Mouse (Mus musculus) adipocyte (in vitro differentiated cells): Measurements from ENCODE around the gene Prdm15.

Experiments
- DNase-seq: peaks from one replicate; pipeline ENCODE4 v3.0.0-alpha.2; 2016; ENCODE audit warnings: low spot score

Gene Prdm15

DNA sequence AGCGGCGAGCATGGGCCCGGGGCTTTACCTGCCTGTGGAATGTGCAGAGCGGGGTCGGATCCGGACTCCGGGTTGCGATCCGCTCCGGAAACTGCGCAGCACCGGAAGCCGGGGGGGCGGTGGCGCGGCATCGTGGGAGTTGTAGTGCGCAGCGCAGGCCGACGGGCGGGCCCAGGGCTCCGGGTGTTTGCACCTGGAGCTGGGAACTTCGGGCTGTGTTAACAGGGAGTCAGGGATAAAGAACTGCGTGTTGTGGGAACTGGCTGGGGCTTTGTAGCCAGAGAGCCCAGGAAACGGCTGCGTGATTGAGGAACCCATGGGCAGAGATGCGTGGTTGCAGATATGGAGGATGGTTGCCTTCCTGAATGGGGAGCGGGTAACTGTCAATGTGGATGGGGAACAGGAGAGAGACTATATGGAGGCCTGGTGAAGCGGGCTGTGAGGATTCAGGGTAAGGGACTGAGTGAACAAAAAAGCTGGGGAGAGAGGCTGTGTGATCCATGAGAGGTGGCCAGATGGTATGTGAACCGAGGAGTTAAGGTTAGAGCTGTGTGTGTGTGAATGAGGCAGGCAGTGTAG is at the start of gene Prdm15:
TSS of gene Prdm15 (minus strand) at position 110 of the 579 bp plus-strand sequence.
- DNase-seq, result peak; percentile 83

- peak; percentile 100 for DNase-seq
Measured at GRCm38 (mm10) chr16:97897346-97898024, 45.8 kb upstream of the Prdm15 start.

GRCm38 (mm10) chr16:97887762-97888161 is 36.1 kb upstream of the Prdm15 start:
- DNase-seq, result no peak

GRCm38 (mm10) chr16:97883696-97884095 is 32.0 kb upstream of the Prdm15 start:
- DNase-seq, result no peak

DNA sequence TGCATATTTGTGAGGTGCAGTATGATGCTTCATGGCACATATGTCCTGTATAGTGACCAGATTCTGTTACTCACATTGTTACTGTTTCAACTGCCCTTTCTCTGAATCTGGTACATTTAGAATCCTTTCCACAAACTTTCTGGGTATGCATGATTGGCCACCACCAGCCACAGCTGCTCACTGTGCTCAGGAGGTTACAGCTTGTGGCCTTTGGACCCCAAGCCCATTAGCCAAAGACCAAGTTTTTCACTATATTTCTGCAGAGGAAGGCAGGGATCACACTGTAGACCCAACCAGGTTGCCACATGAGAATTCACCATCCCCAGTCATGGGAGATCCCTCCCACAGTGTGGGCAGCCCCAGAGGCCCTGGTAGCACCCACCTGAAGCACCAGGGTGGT is 31.2 kb upstream of the Prdm15 start:
- no peak for DNase-seq

DNA sequence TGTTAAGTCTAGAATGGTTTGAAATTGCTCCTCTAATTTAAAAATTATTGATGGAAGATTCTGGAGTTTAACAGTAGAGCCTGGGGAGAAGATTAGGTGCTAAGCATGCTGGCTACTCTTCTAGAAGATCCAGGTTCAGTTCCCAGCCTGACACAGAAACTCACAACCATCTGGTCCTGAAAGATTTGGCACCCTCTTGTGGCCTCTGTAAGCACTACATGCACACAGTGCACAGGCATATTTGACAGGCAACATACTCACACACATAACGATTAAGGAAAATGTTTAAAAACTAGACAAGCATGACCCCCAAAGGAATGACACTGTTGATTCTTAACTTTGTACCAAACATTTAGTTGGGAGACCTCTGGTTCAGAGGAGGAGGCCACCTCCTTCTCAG is 27.5 kb upstream of the Prdm15 start:
- peak; percentile 44 for DNase-seq

DNA sequence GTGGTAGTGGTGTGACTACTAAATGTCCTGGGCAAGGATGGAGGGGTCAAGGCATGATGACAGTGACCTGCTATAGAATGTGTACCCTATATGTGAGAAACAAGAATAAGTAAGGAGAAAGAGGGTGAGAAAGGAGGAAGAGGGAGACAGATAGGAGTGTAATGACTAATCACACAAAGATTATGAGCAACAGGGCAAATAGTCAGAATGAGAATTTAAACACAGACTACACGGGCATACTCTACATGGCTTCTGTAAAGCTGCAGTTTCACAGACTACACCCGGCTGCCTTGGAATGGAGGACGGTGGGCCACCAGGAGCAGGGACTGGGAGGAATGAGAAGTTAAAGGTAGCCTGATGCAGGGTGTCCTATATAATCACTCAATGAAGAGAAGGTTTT is 25.9 kb upstream of the Prdm15 start:
- DNase-seq, result no peak

DNA sequence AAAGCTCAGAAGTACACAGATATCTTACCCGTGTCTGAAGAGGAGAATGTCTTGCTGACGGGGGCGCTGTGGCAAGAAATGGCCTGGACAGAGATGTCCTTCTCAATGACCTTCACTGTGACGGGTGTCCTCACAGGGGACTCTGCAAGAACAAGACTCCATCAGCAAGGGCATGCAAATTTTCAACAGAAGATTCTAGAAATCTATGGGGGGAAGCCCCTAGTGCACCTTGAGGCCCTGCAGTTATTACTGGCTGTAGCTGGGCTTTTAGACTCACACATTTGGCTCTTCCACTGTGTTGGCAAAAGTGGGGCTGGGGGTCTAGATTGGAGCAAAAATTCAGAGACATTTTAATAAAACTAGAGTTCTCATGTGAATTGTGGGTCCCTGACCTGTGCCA is 23.5 kb upstream of the Prdm15 start:
- no peak for DNase-seq

DNA sequence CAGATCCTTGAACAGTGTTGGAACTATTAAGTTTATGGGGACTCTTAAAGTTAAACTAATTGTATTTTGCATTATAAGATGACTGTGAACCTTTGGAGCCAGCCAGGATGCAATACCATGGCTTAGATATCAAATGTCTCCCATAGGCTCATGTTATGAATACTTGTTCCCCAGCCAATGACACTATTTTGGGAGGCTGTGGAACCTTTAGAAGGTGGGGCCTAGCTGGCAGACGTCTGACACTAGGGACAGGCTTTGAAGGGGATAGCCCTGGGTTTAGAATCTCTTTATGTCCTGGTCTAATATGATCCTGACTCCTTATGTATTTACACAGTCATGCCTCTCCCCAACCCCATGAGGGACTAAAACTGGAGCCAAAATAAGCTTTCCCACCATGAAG is 22.7 kb upstream of the Prdm15 start:
- DNase-seq, result no peak

- no peak for DNase-seq
Measured at GRCm38 (mm10) chr16:97872657-97873056, 21.0 kb upstream of the Prdm15 start.

- DNase-seq, result no peak
Measured at GRCm38 (mm10) chr16:97869193-97870102, 17.8 kb upstream of the Prdm15 start.

GRCm38 (mm10) chr16:97863932-97864467 is 12.3 kb upstream of the Prdm15 start:
- no peak for DNase-seq

DNA sequence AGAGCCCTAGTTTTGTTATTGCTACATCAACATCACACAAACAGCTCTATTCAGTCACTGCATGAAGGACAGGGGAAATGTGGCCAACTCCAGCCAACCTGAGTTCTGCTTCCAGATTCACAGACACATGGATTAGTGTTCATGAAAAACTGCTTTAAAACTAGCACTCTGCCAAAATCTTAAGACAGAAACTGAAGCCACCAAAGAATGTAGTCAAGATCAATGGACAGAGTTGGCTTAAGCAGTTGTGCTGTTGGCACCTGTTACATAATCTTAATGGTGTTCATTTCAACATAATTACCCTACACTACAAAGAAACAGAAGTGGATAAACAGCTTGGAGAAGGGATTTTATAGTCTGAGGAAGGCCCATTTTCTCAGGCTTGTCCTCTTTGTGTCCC is 4.4 kb upstream of the Prdm15 start:
- DNase-seq, result peak; percentile 40

GRCm38 (mm10) chr16:97851061-97851740 is 449 bp downstream of the Prdm15 start:
- DNase-seq, result peak; percentile 86

DNA sequence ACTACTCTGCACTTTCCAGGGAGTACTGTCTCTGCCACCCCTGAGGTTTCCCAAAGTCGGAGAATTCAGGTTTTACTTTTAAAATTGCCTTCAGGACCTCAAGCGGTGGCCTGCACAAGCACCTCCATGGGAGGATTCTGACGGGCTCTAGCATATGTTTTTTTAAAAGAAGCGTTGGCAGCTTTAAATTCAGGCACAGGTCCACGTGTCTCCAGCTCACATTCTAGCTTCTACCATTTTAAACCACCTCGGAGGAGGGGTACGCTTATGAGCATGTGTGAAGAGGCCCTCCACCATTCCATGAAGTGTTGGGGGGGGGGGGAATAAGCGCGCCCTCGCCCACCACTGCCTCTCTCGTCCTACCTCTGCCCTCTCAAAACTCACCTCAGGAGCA is 986 bp downstream of the Prdm15 start:
- DNase-seq, result peak; percentile 57

- DNase-seq, result no peak
Measured at GRCm38 (mm10) chr16:97848832-97849231, 2.8 kb downstream of the Prdm15 start.

GRCm38 (mm10) chr16:97844967-97845937 is 6.4 kb downstream of the Prdm15 start:
- DNase-seq, result no peak

DNA sequence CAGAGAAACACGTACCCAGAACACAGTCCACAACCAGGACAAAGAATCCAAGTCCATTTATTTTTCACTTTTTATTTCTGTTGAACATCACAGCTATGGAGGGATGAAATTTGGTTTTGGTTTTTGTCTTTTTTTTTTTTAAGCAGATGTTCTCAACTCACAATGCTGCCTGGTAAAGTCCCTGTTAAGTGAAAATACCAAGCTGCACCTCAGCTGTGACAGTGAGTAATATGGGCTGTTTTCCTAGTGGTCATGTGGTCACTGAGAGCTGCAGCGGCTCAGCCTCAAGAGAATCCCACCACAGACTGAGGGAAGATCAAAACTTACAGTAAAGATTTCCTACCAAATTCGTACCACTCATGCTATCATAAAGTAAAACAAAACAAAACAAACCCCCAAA is 19.5 kb downstream of the Prdm15 start:
- DNase-seq, result no peak

- DNase-seq, result no peak
Measured at GRCm38 (mm10) chr16:97828207-97828606, 23.4 kb downstream of the Prdm15 start.

GRCm38 (mm10) chr16:97823311-97824007 is 28.2 kb downstream of the Prdm15 start:
- no peak for DNase-seq
